Mouse (Mus musculus) liver, embryonic 15.5 days (tissue): Measurements from ENCODE around the gene Klf8. TPM values are rescaled to one million over a fixed set of nuclear protein-coding genes. Genes with fewer than 3 reads are reported as not detected.

ENCODE experiments used
- ATAC-seq: fragments of 200-750 bp; cut with Nextera tagmentation; 2 replicates; pipeline ENCODE4 v1.8.0; 2017; ENCODE audit warnings: moderate number of reproducible peaks, mild to moderate bottlenecking, moderate library complexity; ENCODE audit not compliant: insufficient read depth
- H3K27ac ChIP-seq: fragments of 300-500 bp; sonication (generic); replicated peaks from 2 replicates; pipeline ENCODE4 v1.5.1; 2015; ENCODE audit warnings: mild to moderate bottlenecking, inconsistent platforms
- H3K27me3 ChIP-seq: fragments of 300-500 bp; sonication (generic); 2 replicates; pipeline ENCODE4 v1.6.1; 2015; ENCODE audit warnings: mild to moderate bottlenecking, inconsistent platforms
- H3K36me3 ChIP-seq: fragments of 300-500 bp; sonication (generic); replicated peaks from 2 replicates; pipeline ENCODE4 v1.6.1; 2015; ENCODE audit warnings: moderate library complexity, mild to moderate bottlenecking, inconsistent platforms
- H3K4me1 ChIP-seq: fragments of 300-500 bp; sonication (generic); replicated peaks from 2 replicates; pipeline ENCODE4 v1.6.1; 2015; ENCODE audit warnings: inconsistent platforms
- H3K4me2 ChIP-seq: fragments of 300-500 bp; sonication (generic); 2 replicates; pipeline ENCODE4 v1.6.1; 2015; ENCODE audit warnings: moderate library complexity, mild to moderate bottlenecking, inconsistent platforms
- H3K4me3 ChIP-seq: fragments of 300-500 bp; sonication (generic); replicated peaks from 2 replicates; pipeline ENCODE4 v1.5.1; 2015; ENCODE audit warnings: mild to moderate bottlenecking, inconsistent platforms
- H3K9ac ChIP-seq: fragments of 300-500 bp; sonication (generic); 2 replicates; pipeline ENCODE4 v1.6.1; 2015; ENCODE audit warnings: moderate library complexity, mild to moderate bottlenecking, inconsistent platforms
- H3K9me3 ChIP-seq: fragments of 300-500 bp; sonication (generic); replicated peaks from 2 replicates; pipeline ENCODE4 v1.6.1; 2016; ENCODE audit warnings: inconsistent platforms
- whole genome bisulfite sequencing: fragments of 180-500 bp; shearing (Covaris S2); methylation state at CpG from one replicate; pipeline ENCODE4 v1.1.7; 2015; ENCODE audit warnings: mixed read lengths; ENCODE audit not compliant: insufficient replicate concordance; 5-methylcytosine and 5-hydroxymethylcytosine counted together
- polyA plus RNA-seq: library from polyadenylated mRNA; unstranded; fragments of >200 nt; fragmentation: Nextera tagmentation; extraction: Ambion mirVana; gene quantifications from 2 replicates; pipeline ENCODE4 v1.2.1, GENCODE M21; 2015

The Klf8 gene
- polyA plus RNA-seq, 1 experiment from 2014 or later = 0.22 TPM

- H3K9ac ChIP-seq = no peak overlapping the region
- H3K36me3 ChIP-seq = no peaks in the 10 kb centered on the region
- no peak overlapping the region for H3K27ac ChIP-seq
- ATAC-seq = no peak
- H3K9me3 ChIP-seq = no peaks in the 10 kb centered on the region
- no peaks in the 10 kb centered on the region for H3K27me3 ChIP-seq
- no peak overlapping the region for H3K4me3 ChIP-seq
- 62% methylated on average over 3 of the region's 3 CpGs for WGBS
- no peak overlapping the region for H3K4me2 ChIP-seq
- H3K4me1 ChIP-seq = no peaks in the 10 kb centered on the region
Observed at GRCm38 (mm10) chrX:153440018-153440417, 202.8 kb downstream of the Klf8 start.

Other genes starting within 250 kb of the Klf8 start
- 0.22 and 0.30 TPM in 2 replicates for gene Usp51, start 231.0 kb upstream of the Klf8 start, polyA plus RNA-seq
- 6.1 and 6.6 TPM in 2 replicates for gene Mageh1, start 199.9 kb upstream of the Klf8 start, polyA plus RNA-seq
- gene Foxr2, start 118.7 kb upstream of the Klf8 start, polyA plus RNA-seq = not detected in 2 replicates
- gene Rragb, start 97.5 kb upstream of the Klf8 start, polyA plus RNA-seq = 0.30 and 0.37 TPM in 2 replicates